Mouse (Mus musculus): ENCODE results near the gene Cdk15.

DNA sequence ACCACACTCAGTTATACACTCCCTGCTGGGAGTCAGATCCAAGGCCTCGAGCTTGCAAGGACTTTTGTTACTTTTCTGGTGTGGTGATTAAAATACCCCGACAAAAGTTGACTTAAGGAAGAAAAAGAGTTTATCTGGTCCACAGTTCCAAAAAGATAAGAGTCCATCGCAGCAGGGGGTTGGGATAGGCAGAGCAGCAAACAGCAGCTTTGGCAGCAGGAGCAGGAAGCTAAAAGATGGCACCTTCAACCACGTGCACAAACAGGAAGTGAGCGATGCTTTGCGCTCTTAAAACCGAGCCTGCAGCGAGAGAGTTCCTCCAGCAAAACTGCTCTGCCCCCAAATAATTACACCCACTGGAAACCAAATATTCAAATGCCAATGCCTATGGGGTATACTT is 12.2 kb downstream of the Cdk15 start:
- TF ChIP-seq MYOD1 (IDR thresholded peaks at IDR 0.05; ENCODE audit: control insufficient read depth in 1 of 3, insufficient read length in 2 of 3, low read depth in 2 of 3) (no peak), POLR2A (IDR thresholded peaks at IDR 0.05; ENCODE audit: insufficient read length, low read depth) (no peak)
